Mouse (Mus musculus) stomach, postnatal 0 days (tissue): ENCODE measurements around the gene Itgax.

Experiments used
- CTCF ChIP-seq: IDR thresholded peaks from 2 replicates; pipeline ENCODE4 v1.5.1; 2016; ENCODE audit warnings: antibody characterized with exemption, low read depth, mild to moderate bottlenecking, moderate library complexity
- EP300 ChIP-seq: optimal IDR thresholded peaks from 2 replicates; pipeline ENCODE3; 2016; ENCODE audit warnings: antibody characterized with exemption

DNA sequence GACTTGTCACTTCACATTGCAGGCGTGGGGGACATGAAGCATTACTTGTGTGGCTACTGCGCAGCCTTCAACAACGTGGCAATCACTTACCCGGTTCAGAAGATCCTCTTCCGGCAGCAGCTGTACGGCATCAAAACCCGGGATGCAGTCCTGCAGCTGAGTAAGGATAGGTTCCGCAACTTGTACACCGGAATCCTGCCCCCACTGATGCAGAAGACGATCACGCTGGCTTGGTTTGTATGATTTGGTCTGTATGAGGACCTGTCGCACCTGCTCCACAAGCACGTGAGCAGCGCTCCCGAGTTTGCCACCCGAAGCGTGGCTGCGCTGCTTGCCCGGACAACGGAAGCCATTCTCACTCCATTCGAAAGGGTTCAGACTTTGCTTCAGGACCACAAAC is 24.7 kb downstream of the Itgax start, which contains the start of gene Itgad:
- no peak for TF ChIP-seq CTCF
- no peak for TF ChIP-seq EP300
